Mouse (Mus musculus): Measurements from ENCODE around the gene Emilin1.

Gene Emilin1

GRCm38 (mm10) chr5:30889088-30889754 is 24.0 kb upstream of the Emilin1 start:
- in situ Hi-C loops (cut with MboI; ENCODE audit: low pct_unique_long_range_greater_than_20kb in 1 of 2, low sequenced_read_pairs in 2 of 2, unreplicated experiment in 1 of 2): no loop called here

- in situ Hi-C loops (cut with MboI; ENCODE audit: low pct_unique_long_range_greater_than_20kb in 1 of 2, low sequenced_read_pairs in 2 of 2, unreplicated experiment in 1 of 2): no loop called here
These were observed 22.8 kb upstream of the Emilin1 start for GRCm38 (mm10) chr5:30890375-30890774.

- in situ Hi-C loops (cut with MboI; ENCODE audit: low pct_unique_long_range_greater_than_20kb in 1 of 2, low sequenced_read_pairs in 2 of 2, unreplicated experiment in 1 of 2): no loop called here
These were observed 11.3 kb upstream of the Emilin1 start for GRCm38 (mm10) chr5:30901860-30902259.

GRCm38 (mm10) chr5:30907413-30908059 is 5.7 kb upstream of the Emilin1 start, which contains the start of gene Ost4:
Gene Ost4 (minus strand): TSS chr5:30907788.
- in situ Hi-C loops (cut with MboI; ENCODE audit: low pct_unique_long_range_greater_than_20kb in 1 of 2, low sequenced_read_pairs in 2 of 2, unreplicated experiment in 1 of 2): no loop called here

- in situ Hi-C loops (cut with MboI; ENCODE audit: low pct_unique_long_range_greater_than_20kb in 1 of 2, low sequenced_read_pairs in 2 of 2, unreplicated experiment in 1 of 2): no loop called here
These were observed 4.5 kb upstream of the Emilin1 start for GRCm38 (mm10) chr5:30908426-30909299.

GRCm38 (mm10) chr5:30909300-30909659 is 3.9 kb upstream of the Emilin1 start:
- in situ Hi-C loops (cut with MboI; ENCODE audit: low pct_unique_long_range_greater_than_20kb in 1 of 2, low sequenced_read_pairs in 2 of 2, unreplicated experiment in 1 of 2): no loop called here

- in situ Hi-C loops (cut with MboI; ENCODE audit: low pct_unique_long_range_greater_than_20kb in 1 of 2, low sequenced_read_pairs in 2 of 2, unreplicated experiment in 1 of 2): no loop called here
These were observed 3.3 kb upstream of the Emilin1 start for GRCm38 (mm10) chr5:30909863-30910262.

- in situ Hi-C loops (cut with MboI; ENCODE audit: low pct_unique_long_range_greater_than_20kb in 1 of 2, low sequenced_read_pairs in 2 of 2, unreplicated experiment in 1 of 2): no loop called here
These were observed 2.7 kb upstream of the Emilin1 start for GRCm38 (mm10) chr5:30910481-30910880.

GRCm38 (mm10) chr5:30912156-30912555 is 1.0 kb upstream of the Emilin1 start:
- in situ Hi-C loops (cut with MboI; ENCODE audit: low pct_unique_long_range_greater_than_20kb in 1 of 2, low sequenced_read_pairs in 2 of 2, unreplicated experiment in 1 of 2): no loop called here

GRCm38 (mm10) chr5:30914101-30914635 is 966 bp downstream of the Emilin1 start:
- in situ Hi-C loops (cut with MboI; ENCODE audit: low pct_unique_long_range_greater_than_20kb in 1 of 2, low sequenced_read_pairs in 2 of 2, unreplicated experiment in 1 of 2): no loop called here

- in situ Hi-C loops (cut with MboI; ENCODE audit: low pct_unique_long_range_greater_than_20kb in 1 of 2, low sequenced_read_pairs in 2 of 2, unreplicated experiment in 1 of 2): no loop called here
These were observed 1.6 kb downstream of the Emilin1 start for GRCm38 (mm10) chr5:30914849-30915248.

- in situ Hi-C loops (cut with MboI; ENCODE audit: low pct_unique_long_range_greater_than_20kb in 1 of 2, low sequenced_read_pairs in 2 of 2, unreplicated experiment in 1 of 2): no loop called here
These were observed 2.3 kb downstream of the Emilin1 start for GRCm38 (mm10) chr5:30915456-30915855.

- in situ Hi-C loops (cut with MboI; ENCODE audit: low pct_unique_long_range_greater_than_20kb in 1 of 2, low sequenced_read_pairs in 2 of 2, unreplicated experiment in 1 of 2): no loop called here
These were observed 2.8 kb downstream of the Emilin1 start for GRCm38 (mm10) chr5:30915974-30916433.

- in situ Hi-C loops (cut with MboI; ENCODE audit: low pct_unique_long_range_greater_than_20kb in 1 of 2, low sequenced_read_pairs in 2 of 2, unreplicated experiment in 1 of 2): no loop called here
These were observed 3.6 kb downstream of the Emilin1 start for GRCm38 (mm10) chr5:30916841-30917240.

- in situ Hi-C loops (cut with MboI; ENCODE audit: low pct_unique_long_range_greater_than_20kb in 1 of 2, low sequenced_read_pairs in 2 of 2, unreplicated experiment in 1 of 2): no loop called here
These were observed 4.1 kb downstream of the Emilin1 start for GRCm38 (mm10) chr5:30917348-30917747.

- in situ Hi-C loops (cut with MboI; ENCODE audit: low pct_unique_long_range_greater_than_20kb in 1 of 2, low sequenced_read_pairs in 2 of 2, unreplicated experiment in 1 of 2): no loop called here
These were observed 4.9 kb downstream of the Emilin1 start for GRCm38 (mm10) chr5:30917891-30918670.

GRCm38 (mm10) chr5:30918691-30919090 is 5.5 kb downstream of the Emilin1 start:
- in situ Hi-C loops (cut with MboI; ENCODE audit: low pct_unique_long_range_greater_than_20kb in 1 of 2, low sequenced_read_pairs in 2 of 2, unreplicated experiment in 1 of 2): no loop called here

All from mouse embryonic stem cell (cell line).